Mouse (Mus musculus) liver, embryonic 15.5 days (tissue): ENCODE data around the gene Slc22a8. TPM values are rescaled to one million over a fixed set of nuclear protein-coding genes. Genes with fewer than 3 reads are reported as not detected.
A peak's percentile ranks its signal among the peaks of the same experiment; 100 is the strongest.

ENCODE experiments used
- ATAC-seq: fragments of 200-750 bp; cut with Nextera tagmentation; 2 replicates; pipeline ENCODE4 v1.8.0; 2017; ENCODE audit warnings: moderate number of reproducible peaks, mild to moderate bottlenecking, moderate library complexity; ENCODE audit not compliant: insufficient read depth
- H3K27ac ChIP-seq: fragments of 300-500 bp; sonication (generic); replicated peaks from 2 replicates; pipeline ENCODE4 v1.5.1; 2015; ENCODE audit warnings: mild to moderate bottlenecking, inconsistent platforms
- H3K27me3 ChIP-seq: fragments of 300-500 bp; sonication (generic); 2 replicates; pipeline ENCODE4 v1.6.1; 2015; ENCODE audit warnings: mild to moderate bottlenecking, inconsistent platforms
- H3K36me3 ChIP-seq: fragments of 300-500 bp; sonication (generic); replicated peaks from 2 replicates; pipeline ENCODE4 v1.6.1; 2015; ENCODE audit warnings: moderate library complexity, mild to moderate bottlenecking, inconsistent platforms
- H3K4me1 ChIP-seq: fragments of 300-500 bp; sonication (generic); replicated peaks from 2 replicates; pipeline ENCODE4 v1.6.1; 2015; ENCODE audit warnings: inconsistent platforms
- H3K4me2 ChIP-seq: fragments of 300-500 bp; sonication (generic); 2 replicates; pipeline ENCODE4 v1.6.1; 2015; ENCODE audit warnings: moderate library complexity, mild to moderate bottlenecking, inconsistent platforms
- H3K4me3 ChIP-seq: fragments of 300-500 bp; sonication (generic); replicated peaks from 2 replicates; pipeline ENCODE4 v1.5.1; 2015; ENCODE audit warnings: mild to moderate bottlenecking, inconsistent platforms
- H3K9ac ChIP-seq: fragments of 300-500 bp; sonication (generic); 2 replicates; pipeline ENCODE4 v1.6.1; 2015; ENCODE audit warnings: moderate library complexity, mild to moderate bottlenecking, inconsistent platforms
- H3K9me3 ChIP-seq: fragments of 300-500 bp; sonication (generic); replicated peaks from 2 replicates; pipeline ENCODE4 v1.6.1; 2016; ENCODE audit warnings: inconsistent platforms
- WGBS: fragments of 180-500 bp; shearing (Covaris S2); methylation state at CpG from one replicate; pipeline ENCODE4 v1.1.7; 2015; ENCODE audit warnings: mixed read lengths; ENCODE audit not compliant: insufficient replicate concordance; 5-methylcytosine and 5-hydroxymethylcytosine counted together
- polyA plus RNA-seq: library from polyadenylated mRNA; unstranded; fragments of >200 nt; fragmentation: Nextera tagmentation; extraction: Ambion mirVana; gene quantifications from 2 replicates; pipeline ENCODE4 v1.2.1, GENCODE M21; 2015

Slc22a8 gene
- polyA plus RNA-seq, 1 experiment from 2014 or later: 2.1 TPM

- Histone ChIP-seq H3K4me1 (peaks cover 2% of the 10 kb centered on the region; the same call in 1 of the 2 replicates), H3K9me3 (no peaks in the 10 kb centered on the region), H3K4me2 (no peak overlapping the region), H3K27me3 (no peaks in the 10 kb centered on the region), H3K36me3 (no peaks in the 10 kb centered on the region), H3K9ac (no peak overlapping the region), H3K4me3 (no peak overlapping the region), H3K27ac (no peak overlapping the region)
- ATAC-seq: no peak
- 69% methylated on average over 4 of the region's 4 CpGs for WGBS
Measured at GRCm38 (mm10) chr19:8577432-8577831, 13.6 kb upstream of the Slc22a8 start.

- ATAC-seq: 0 out of 2 replicates have a peak, but pooled peaks have one; percentile 25
- H3K9ac ChIP-seq: no peak overlapping the region
- no peaks in the 10 kb centered on the region for H3K36me3 ChIP-seq
- peak overlapping the region; percentile 56 for H3K4me2 ChIP-seq
- no peaks in the 10 kb centered on the region for H3K27me3 ChIP-seq
- H3K4me1 ChIP-seq: peaks cover 2% of the 10 kb centered on the region; the same call in 1 of the 2 replicates
- WGBS: 15% methylated on average over 24 of the region's 24 CpGs
- H3K4me3 ChIP-seq: no peak overlapping the region; the same call in 1 of the 2 replicates
- no peak overlapping the region for H3K27ac ChIP-seq
- no peaks in the 10 kb centered on the region for H3K9me3 ChIP-seq
Measured at GRCm38 (mm10) chr19:8578293-8578969, 12.6 kb upstream of the Slc22a8 start.

GRCm38 (mm10) chr19:8578970-8579342, 12.1 kb upstream of the Slc22a8 start:
- no peaks in the 10 kb centered on the region for H3K9me3 ChIP-seq
- 68% methylated on average over 2 of the region's 2 CpGs for WGBS
- H3K4me3 ChIP-seq: no peak overlapping the region
- no peaks in the 10 kb centered on the region for H3K27me3 ChIP-seq
- no peak overlapping the region for H3K9ac ChIP-seq
- H3K27ac ChIP-seq: no peak overlapping the region
- peak overlapping the region; percentile 56; the same call in 1 of the 2 replicates for H3K4me2 ChIP-seq
- peaks cover 2% of the 10 kb centered on the region; the same call in 1 of the 2 replicates for H3K4me1 ChIP-seq
- ATAC-seq: no peak
- H3K36me3 ChIP-seq: no peaks in the 10 kb centered on the region

GRCm38 (mm10) chr19:8585298-8585697, 5.8 kb upstream of the Slc22a8 start:
- no peaks in the 10 kb centered on the region for H3K27me3 ChIP-seq
- no peaks in the 10 kb centered on the region for H3K9me3 ChIP-seq
- no peak overlapping the region for H3K4me2 ChIP-seq
- H3K4me3 ChIP-seq: no peak overlapping the region
- no peak for ATAC-seq
- no peak overlapping the region for H3K27ac ChIP-seq
- WGBS: 38% methylated on average over 3 of the region's 3 CpGs
- H3K4me1 ChIP-seq: 0 out of 2 replicates have a peak, but pooled peaks cover 2% of the 10 kb centered on the region
- H3K36me3 ChIP-seq: no peaks in the 10 kb centered on the region
- H3K9ac ChIP-seq: no peak overlapping the region

- Histone ChIP-seq H3K4me2 (no peak overlapping the region), H3K4me3 (no peak overlapping the region), H3K27me3 (no peaks in the 10 kb centered on the region), H3K9ac (no peak overlapping the region), H3K4me1 (0 out of 2 replicates have a peak, but pooled peaks cover 3% of the 10 kb centered on the region), H3K27ac (no peak overlapping the region), H3K36me3 (no peaks in the 10 kb centered on the region), H3K9me3 (no peaks in the 10 kb centered on the region)
- no peak for ATAC-seq
- 67% methylated on average over 2 of the region's 2 CpGs for WGBS
Measured at GRCm38 (mm10) chr19:8585899-8586298, 5.2 kb upstream of the Slc22a8 start.

GRCm38 (mm10) chr19:8586350-8586749, 4.7 kb upstream of the Slc22a8 start:
- Histone ChIP-seq H3K4me1 (peaks cover 7% of the 10 kb centered on the region; the same call in 1 of the 2 replicates), H3K4me3 (no peak overlapping the region), H3K36me3 (no peaks in the 10 kb centered on the region), H3K9me3 (no peaks in the 10 kb centered on the region), H3K27me3 (no peaks in the 10 kb centered on the region), H3K4me2 (no peak overlapping the region), H3K27ac (no peak overlapping the region), H3K9ac (no peak overlapping the region)
- ATAC-seq: no peak
- 43% methylated on average over 3 of the region's 3 CpGs for WGBS

- Histone ChIP-seq H3K36me3 (no peaks in the 10 kb centered on the region), H3K4me3 (no peak overlapping the region), H3K27ac (no peak overlapping the region), H3K9me3 (no peaks in the 10 kb centered on the region), H3K9ac (no peak overlapping the region), H3K27me3 (no peaks in the 10 kb centered on the region), H3K4me2 (no peak overlapping the region), H3K4me1 (peaks cover 14% of the 10 kb centered on the region)
- ATAC-seq: no peak
- 58% methylated on average over 1 of the region's 1 CpGs for WGBS
Measured at GRCm38 (mm10) chr19:8587315-8587714, 3.7 kb upstream of the Slc22a8 start.

GRCm38 (mm10) chr19:8592155-8592554, 1.1 kb downstream of the Slc22a8 start:
- H3K9me3 ChIP-seq: no peaks in the 10 kb centered on the region
- peaks cover 31% of the 10 kb centered on the region for H3K4me1 ChIP-seq
- no peak overlapping the region for H3K4me2 ChIP-seq
- no peak overlapping the region for H3K4me3 ChIP-seq
- no peak overlapping the region for H3K27ac ChIP-seq
- no peaks in the 10 kb centered on the region for H3K27me3 ChIP-seq
- no peaks in the 10 kb centered on the region for H3K36me3 ChIP-seq
- 16% methylated on average over 2 of the region's 2 CpGs for WGBS
- ATAC-seq: peak; percentile 55
- H3K9ac ChIP-seq: no peak overlapping the region

GRCm38 (mm10) chr19:8592873-8593408, 1.9 kb downstream of the Slc22a8 start:
- Histone ChIP-seq H3K4me2 (no peak overlapping the region; the same call in 1 of the 2 replicates), H3K27me3 (no peaks in the 10 kb centered on the region; the same call in 1 of the 2 replicates), H3K36me3 (no peaks in the 10 kb centered on the region), H3K9ac (no peak overlapping the region), H3K4me3 (no peak overlapping the region), H3K27ac (peak overlapping the region; percentile 45; the same call in 1 of the 2 replicates), H3K4me1 (peaks cover 31% of the 10 kb centered on the region), H3K9me3 (no peaks in the 10 kb centered on the region)
- ATAC-seq: peak; percentile 35
- WGBS: 36% methylated on average over 6 of the region's 6 CpGs

- 61% methylated on average over 11 of the region's 11 CpGs for WGBS
- no peak for ATAC-seq
- no peaks in the 10 kb centered on the region; the same call in 1 of the 2 replicates for H3K27me3 ChIP-seq
Measured at GRCm38 (mm10) chr19:8593833-8594232, 2.8 kb downstream of the Slc22a8 start.

GRCm38 (mm10) chr19:8594518-8594917, 3.5 kb downstream of the Slc22a8 start:
- Histone ChIP-seq H3K36me3 (no peaks in the 10 kb centered on the region), H3K4me3 (no peak overlapping the region), H3K27me3 (no peaks in the 10 kb centered on the region; the same call in 1 of the 2 replicates), H3K9ac (no peak overlapping the region), H3K27ac (no peak overlapping the region), H3K9me3 (no peaks in the 10 kb centered on the region), H3K4me2 (no peak overlapping the region), H3K4me1 (peaks cover 28% of the 10 kb centered on the region)
- WGBS: 10% methylated on average over 1 of the region's 1 CpGs
- ATAC-seq: 0 out of 2 replicates have a peak, but pooled peaks have one; percentile 32

More at GRCm38 (mm10) chr19:8593833-8594232, 2.8 kb downstream of the Slc22a8 start:
- peaks cover 31% of the 10 kb centered on the region for H3K4me1 ChIP-seq
- H3K9ac ChIP-seq: no peak overlapping the region
- H3K9me3 ChIP-seq: no peaks in the 10 kb centered on the region
- H3K4me3 ChIP-seq: no peak overlapping the region
- no peak overlapping the region for H3K4me2 ChIP-seq
- no peaks in the 10 kb centered on the region for H3K36me3 ChIP-seq
- no peak overlapping the region for H3K27ac ChIP-seq
